Mouse (Mus musculus) common myeloid progenitor, adult 5-6 weeks (primary cell): Measurements from ENCODE around the gene Gosr1. TPM values are rescaled to one million over a fixed set of nuclear protein-coding genes. Genes with fewer than 3 reads are reported as not detected.
"Not testable (repeated sequence)": the region's sequence is repeated elsewhere in the genome, so short reads cannot be mapped to it uniquely, and the experiment has no call there.

ENCODE experiments used
- ATAC-seq: replicated peaks from 2 replicates; pipeline ENCODE4 v1.8.0; 2016; ENCODE audit warnings: low read depth, mild to moderate bottlenecking, moderate TSS enrichment, inconsistent platforms; ENCODE audit not compliant: poor library complexity, severe bottlenecking
- total RNA-seq: library from RNA; stranded (forward); fragments of 200-1000, 187-1606 nt; gene quantifications from 2 replicates; pipeline ENCODE4 v1.2.3, GENCODE M21; 2017

The Gosr1 gene
- 38.4 and 52.3 TPM in 2 replicates for total RNA-seq

GRCm38 (mm10) chr11:76763053-76763740 lies at the start of gene Gosr1:
Gene Gosr1, minus strand, starts transcription at chr11:76763579.
- peak; percentile 100 for ATAC-seq

DNA sequence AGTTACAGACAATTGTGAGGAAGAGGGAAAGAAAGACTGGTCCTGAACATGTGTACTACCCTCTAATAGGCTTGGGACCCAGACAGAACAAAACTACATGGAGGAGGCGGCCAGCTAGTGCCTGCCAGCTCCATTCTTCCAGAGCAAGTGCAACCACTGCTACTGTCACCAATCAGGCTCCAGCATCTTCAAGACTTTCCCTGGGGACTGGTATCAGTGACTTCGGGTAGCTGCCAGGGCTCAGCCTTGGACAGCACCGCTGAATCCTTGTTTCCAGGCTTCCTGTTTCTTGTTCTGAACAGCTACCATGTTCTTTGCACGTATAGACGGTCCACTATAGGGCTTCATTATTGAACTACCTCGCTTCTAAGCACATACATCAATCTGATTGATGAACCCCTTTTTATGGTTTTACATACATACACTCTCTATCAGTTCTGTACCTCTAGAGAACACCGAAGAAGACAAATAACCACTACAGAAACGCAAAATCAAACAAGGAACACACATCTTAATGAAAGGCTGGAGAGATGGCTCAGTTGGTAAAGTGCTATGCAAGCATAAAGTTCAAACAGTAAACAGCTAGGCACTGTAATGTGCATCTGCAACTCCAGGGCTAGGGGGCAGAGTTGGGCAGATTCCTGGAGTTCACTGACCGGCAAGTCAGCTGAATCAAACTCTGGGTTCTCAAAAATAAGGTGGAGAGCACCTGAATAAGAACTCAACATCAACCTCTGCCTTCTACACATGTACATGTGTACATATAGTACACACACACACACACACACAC lies 47.5 kb upstream of the Gosr1 start:
- ATAC-seq = no peak

DNA sequence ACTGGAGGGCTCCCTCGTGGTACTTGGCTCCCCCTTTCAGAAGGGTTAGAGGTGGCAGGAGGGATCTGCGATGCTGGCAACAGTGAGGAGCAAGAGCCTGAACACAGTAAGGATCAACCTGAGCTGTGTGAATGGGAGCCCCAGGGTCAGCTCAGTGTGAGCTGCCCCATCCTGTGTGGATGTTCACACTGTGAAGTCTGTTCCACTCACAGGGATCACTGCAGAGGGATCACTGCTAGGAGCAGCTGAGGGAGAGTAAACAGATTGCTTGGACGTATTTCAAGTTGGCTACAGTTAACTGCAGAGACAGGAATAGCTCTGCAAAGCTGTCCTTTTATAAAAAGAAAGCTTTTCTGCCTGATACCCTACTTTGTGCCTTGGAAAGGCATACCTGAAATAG lies 46.1 kb upstream of the Gosr1 start:
- ATAC-seq = no peak

- no peak for ATAC-seq
These were observed 45.2 kb upstream of the Gosr1 start for GRCm38 (mm10) chr11:76808550-76808949.

DNA sequence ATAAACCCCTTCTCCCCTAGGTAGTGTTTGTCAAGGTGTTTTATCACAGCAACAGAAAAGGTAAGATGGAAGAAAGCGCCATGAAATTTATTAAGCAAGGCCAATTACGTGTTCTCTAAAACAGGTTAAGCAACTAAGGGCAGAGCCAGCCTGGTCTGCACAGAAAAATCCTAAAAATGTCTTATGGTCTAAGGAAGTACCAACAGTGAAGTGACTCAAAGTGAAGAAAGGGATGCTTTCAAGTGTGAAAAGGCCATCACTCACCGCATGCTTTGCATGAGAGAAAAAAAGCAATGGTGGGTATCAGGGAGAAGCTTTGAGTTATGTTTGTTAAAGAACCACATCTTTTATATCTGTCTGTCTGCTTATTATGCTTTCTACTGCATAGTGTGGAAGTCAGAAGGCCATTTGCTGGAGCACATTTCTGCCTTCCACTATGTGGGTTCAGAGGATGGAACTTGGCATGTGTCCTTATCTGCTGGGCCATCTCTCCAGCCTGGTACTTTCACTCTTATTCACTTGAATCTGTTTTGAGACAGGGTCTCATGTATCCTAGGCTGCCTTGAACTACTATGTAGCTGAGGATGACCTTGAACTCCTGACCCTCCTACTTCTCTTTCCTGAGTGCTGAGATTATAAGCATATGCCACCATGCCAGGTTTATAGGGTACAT lies 43.8 kb upstream of the Gosr1 start:
- no peak for ATAC-seq

DNA sequence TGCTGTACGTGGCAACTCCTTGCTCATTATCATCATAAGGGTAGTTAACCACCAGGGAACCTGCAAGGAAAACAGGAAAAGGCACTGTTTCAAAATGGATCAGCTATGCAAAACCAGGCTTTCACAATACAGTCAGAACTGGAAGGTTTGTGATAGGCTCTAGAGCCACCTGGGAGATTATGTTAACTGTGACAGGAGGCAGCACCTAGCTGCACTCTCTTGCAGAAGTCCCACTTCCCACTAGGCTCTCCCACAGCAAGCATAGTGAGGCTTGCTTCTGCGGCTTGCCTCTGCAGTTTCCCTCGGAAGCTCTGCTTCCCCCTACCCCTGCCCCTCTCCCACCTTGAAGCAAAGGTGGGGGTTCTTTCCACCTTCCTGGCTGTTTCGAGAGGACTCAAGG lies 42.6 kb upstream of the Gosr1 start:
- no peak for ATAC-seq

DNA sequence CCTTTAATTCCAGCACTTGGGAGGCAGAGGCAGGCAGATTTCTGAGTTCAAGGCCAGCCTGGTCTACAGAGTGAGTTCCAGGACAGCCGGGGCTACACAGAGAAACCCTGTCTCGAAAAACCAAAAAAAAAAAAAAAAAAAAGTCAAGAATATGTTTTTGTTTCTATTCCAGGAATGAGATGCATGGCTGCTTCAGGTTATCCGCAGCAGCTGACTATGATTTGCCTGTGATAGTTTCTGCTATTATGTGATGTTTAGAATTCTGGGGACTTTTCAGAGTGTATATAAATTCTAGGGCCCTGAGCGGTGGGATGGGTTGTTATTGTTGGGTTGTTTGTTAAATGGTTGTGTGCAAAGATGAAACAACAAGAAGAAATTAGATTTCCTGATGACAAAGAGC lies 41.7 kb upstream of the Gosr1 start:
- not testable (repeated sequence) for ATAC-seq

DNA sequence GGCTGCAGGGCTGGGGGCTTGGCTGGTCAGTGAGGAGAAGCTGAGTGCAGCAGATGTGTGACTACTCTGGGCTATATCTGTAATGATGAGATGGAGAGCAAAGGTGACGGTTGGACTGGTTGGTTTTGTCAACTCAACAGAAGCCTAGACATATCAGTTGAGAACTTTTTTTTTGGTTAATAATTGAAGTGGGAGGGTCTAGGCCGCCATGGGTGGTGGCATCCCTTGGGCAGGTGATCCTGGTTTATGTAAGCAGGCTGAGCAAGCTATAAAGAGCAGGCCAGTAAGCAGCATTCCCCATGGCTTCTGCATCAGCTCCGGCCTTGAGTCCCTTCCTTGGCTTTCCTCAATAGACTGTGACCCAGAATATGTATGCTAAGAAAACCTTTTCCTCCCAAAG lies 39.9 kb upstream of the Gosr1 start:
- no peak for ATAC-seq

DNA sequence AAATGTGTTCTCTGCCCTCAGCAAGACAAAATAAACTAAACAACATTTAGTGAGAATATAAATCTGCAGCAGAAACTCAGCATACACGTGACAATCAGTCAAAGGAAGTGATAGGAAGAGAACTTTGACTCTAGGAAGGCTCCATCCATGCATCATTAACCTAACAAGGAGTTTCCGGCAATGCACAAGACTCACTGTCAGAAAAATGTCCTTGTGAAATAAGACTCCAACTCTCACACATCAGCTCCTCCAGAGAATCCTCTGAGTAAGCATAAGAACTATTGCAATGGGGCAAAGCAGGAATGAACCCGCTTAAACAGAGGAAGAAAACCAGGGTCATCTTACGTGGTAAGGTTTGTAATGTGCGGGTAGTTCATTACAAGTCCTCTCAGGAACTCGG lies 33.9 kb upstream of the Gosr1 start:
- ATAC-seq = no peak

GRCm38 (mm10) chr11:76795326-76795725 lies 31.9 kb upstream of the Gosr1 start:
- ATAC-seq = no peak

- no peak for ATAC-seq
These were observed 28.0 kb upstream of the Gosr1 start for GRCm38 (mm10) chr11:76791331-76791730.

DNA sequence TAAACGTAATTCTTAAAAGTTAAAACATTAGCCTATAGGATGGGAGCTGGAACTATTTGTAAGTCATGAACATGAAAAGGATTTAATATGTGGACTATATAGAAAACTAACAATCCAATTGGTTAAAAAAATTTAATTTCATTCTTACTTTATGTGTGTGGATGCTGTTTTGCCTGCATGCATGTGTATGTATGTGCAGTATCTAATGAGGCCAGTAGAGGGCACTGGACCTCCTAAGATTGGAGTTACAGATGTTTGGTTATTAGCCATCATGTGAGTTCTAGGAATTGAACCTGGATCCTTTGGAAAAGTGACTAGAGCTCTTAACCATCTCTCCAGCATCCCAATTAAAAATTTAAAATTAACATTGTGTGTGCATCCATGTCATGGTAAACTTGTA lies 25.9 kb upstream of the Gosr1 start:
- ATAC-seq = peak; percentile 56; the same call in 1 of the 2 replicates

DNA sequence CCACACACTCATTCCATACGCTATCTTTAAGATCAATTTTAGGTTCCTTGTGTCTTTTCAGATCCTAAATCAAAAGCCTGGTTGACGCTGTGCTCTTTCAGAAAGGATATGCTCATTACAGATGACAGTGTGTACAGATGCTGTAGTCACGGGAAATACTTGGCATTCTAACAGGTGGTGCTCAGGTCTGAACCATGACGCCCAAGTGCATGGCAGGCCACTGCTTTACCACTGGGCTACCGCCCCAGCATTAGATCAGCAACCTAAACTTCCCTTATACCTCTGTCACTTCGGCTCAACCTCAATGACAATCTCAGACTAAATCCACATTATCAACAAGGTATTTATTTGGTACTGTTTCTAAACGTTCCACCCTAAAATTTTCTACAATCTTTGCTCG lies 12.2 kb upstream of the Gosr1 start:
- no peak for ATAC-seq

DNA sequence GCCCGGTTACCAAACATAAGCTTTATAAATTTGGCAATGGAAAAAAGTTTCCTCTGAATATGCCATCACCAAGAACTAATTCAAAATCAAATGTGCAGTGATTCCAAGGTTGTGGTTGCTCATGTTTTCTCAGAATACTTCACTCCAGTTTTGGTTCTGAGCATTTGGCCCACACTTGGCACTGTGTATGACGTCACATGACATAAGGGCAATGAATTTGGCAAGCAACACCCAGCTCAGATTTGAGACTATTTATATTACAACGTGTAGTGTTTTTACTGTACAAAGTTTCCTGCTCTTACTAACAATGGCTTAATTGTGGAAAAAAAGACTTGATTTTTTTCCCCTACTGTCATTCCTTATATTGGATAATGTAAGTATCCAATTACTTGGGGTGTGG lies 10.4 kb upstream of the Gosr1 start:
- ATAC-seq = no peak

DNA sequence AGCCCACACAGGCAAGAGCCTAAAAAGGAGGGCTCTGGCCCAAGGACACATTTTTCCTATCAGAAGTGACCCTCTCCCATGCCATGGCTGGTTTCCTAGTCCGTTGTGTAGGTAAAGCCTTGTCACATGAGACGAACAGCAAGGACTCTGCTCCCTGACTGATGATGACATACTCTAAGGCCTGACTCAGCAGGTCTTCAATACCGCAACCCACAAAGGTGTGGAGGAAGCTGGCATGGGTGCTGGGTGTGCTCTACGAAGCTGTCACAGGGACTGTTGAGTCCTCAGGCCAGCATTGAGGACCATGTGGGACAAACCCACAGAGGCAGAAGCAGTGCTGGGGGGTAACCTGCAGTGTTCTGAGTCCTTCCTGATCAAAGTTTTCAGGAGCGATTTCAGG lies 7.2 kb upstream of the Gosr1 start:
- ATAC-seq = no peak

GRCm38 (mm10) chr11:76763741-76764122 lies 353 bp upstream of the Gosr1 start:
- no peak for ATAC-seq

- ATAC-seq = no peak
These were observed 11.1 kb downstream of the Gosr1 start for GRCm38 (mm10) chr11:76752276-76752675.

GRCm38 (mm10) chr11:76748819-76749218 lies 14.6 kb downstream of the Gosr1 start:
- ATAC-seq = no peak

DNA sequence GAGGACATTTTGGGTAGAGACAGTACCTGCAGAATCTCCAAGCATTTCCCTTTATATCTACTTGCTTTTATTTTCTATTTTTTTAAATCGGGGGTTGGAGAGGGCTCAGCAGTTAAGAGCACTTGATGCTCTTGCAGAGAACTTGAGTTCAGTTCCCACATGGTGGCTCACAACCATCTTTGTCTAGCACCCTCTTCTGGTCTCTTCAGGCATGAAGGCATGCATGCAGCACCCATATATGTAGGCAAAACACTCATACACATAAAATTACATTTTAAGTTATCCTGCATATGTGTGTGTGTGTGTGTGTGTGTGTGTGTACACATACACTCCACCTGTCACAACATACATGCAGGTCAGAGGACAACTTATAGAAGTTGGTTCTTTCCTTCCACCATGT lies 17.5 kb downstream of the Gosr1 start:
- no peak for ATAC-seq

- ATAC-seq = no peak
These were observed 18.8 kb downstream of the Gosr1 start for GRCm38 (mm10) chr11:76744550-76744949.

- ATAC-seq = no peak
These were observed 20.9 kb downstream of the Gosr1 start for GRCm38 (mm10) chr11:76742511-76742910.
